Mouse (Mus musculus): ENCODE measurements around the gene Wnt4.

Gene Wnt4

GRCm38 (mm10) chr4:137277166-137277513, at the start of gene Wnt4:
Gene Wnt4 (plus strand): TSS chr4:137277489.
- no peak for DNase-seq

GRCm38 (mm10) chr4:137228566-137229115, 48.6 kb upstream of the Wnt4 start:
- DNase-seq, result no peak

- DNase-seq, result no peak
Observed at GRCm38 (mm10) chr4:137231494-137232470, 45.5 kb upstream of the Wnt4 start.

GRCm38 (mm10) chr4:137233632-137234031, 43.7 kb upstream of the Wnt4 start:
- DNase-seq, result no peak

GRCm38 (mm10) chr4:137234444-137234843, 42.8 kb upstream of the Wnt4 start:
- DNase-seq, result no peak

GRCm38 (mm10) chr4:137235368-137235767, 41.9 kb upstream of the Wnt4 start:
- DNase-seq, result peak; percentile 43

GRCm38 (mm10) chr4:137244883-137245282, 32.4 kb upstream of the Wnt4 start:
- DNase-seq, result no peak

GRCm38 (mm10) chr4:137250333-137250732, 27.0 kb upstream of the Wnt4 start:
- DNase-seq, result no peak

GRCm38 (mm10) chr4:137250849-137251248, 26.4 kb upstream of the Wnt4 start:
- DNase-seq, result peak; percentile 57

- no peak for DNase-seq
Observed at GRCm38 (mm10) chr4:137253601-137254000, 23.7 kb upstream of the Wnt4 start.

GRCm38 (mm10) chr4:137254206-137254976, 22.9 kb upstream of the Wnt4 start:
- no peak for DNase-seq

- DNase-seq, result no peak
Observed at GRCm38 (mm10) chr4:137255568-137255967, 21.7 kb upstream of the Wnt4 start.

- no peak for DNase-seq
Observed at GRCm38 (mm10) chr4:137261826-137262225, 15.5 kb upstream of the Wnt4 start.

GRCm38 (mm10) chr4:137264066-137264465, 13.2 kb upstream of the Wnt4 start:
- no peak for DNase-seq

GRCm38 (mm10) chr4:137265116-137265515, 12.2 kb upstream of the Wnt4 start:
- no peak for DNase-seq

GRCm38 (mm10) chr4:137268541-137268940, 8.7 kb upstream of the Wnt4 start:
- DNase-seq, result no peak

GRCm38 (mm10) chr4:137271856-137272255, 5.4 kb upstream of the Wnt4 start:
- no peak for DNase-seq

- no peak for DNase-seq
Observed at GRCm38 (mm10) chr4:137274304-137274703, 3.0 kb upstream of the Wnt4 start.

- DNase-seq, result peak; percentile 37
Observed at GRCm38 (mm10) chr4:137276443-137277165, 685 bp upstream of the Wnt4 start.

GRCm38 (mm10) chr4:137277600-137278143, 383 bp downstream of the Wnt4 start:
- DNase-seq, result no peak

GRCm38 (mm10) chr4:137278144-137279040, 1.1 kb downstream of the Wnt4 start:
- DNase-seq, result peak; percentile 32
